Mouse (Mus musculus) cerebellum, postnatal 14 days (tissue): ENCODE measurements at regions not wholly inside any gene's neighbourhood (a gene's known extent, or its start where the extent isn't known, plus 50 kb on each side); places are given as distances from the start of the nearest gene placed in this dataset.
"Not testable (repeated sequence)": the region's sequence is repeated elsewhere in the genome, so short reads cannot be mapped to it uniquely, and the experiment has no call there.

Source experiments
- DNase-seq, 2 experiments: peaks; one replicate each; pipeline ENCODE4 v3.0.0; 2021; ENCODE audit warnings: mixed read lengths in 2 of 2

GRCm38 (mm10) chr10:6598586-6598985 is 159.7 kb upstream of the Oprm1 start:
- DNase-seq = not testable (repeated sequence)

GRCm38 (mm10) chr10:6647576-6647975 is 110.7 kb upstream of the Oprm1 start:
- DNase-seq = no peak

- peak; percentile 69 to 73 for DNase-seq
Observed at GRCm38 (mm10) chr10:6685308-6686080, 72.8 kb upstream of the Oprm1 start.

- no peak for DNase-seq
Observed at GRCm38 (mm10) chr10:6686081-6686474, 72.2 kb upstream of the Oprm1 start.
